Mouse (Mus musculus): ENCODE measurements around the gene Adprm. TPM values are rescaled to one million over a fixed set of nuclear protein-coding genes. Genes with fewer than 3 reads are reported as not detected.
A peak's percentile ranks its signal among the peaks of the same experiment; 100 is the strongest.

Adprm gene
- total RNA-seq (2012; rRNA removed) (31.2 and 36.4 TPM in 2 replicates), total RNA-seq (2014; rRNA removed) (51.0 and 53.8 TPM in 2 replicates), polyA plus RNA-seq (2012; ENCODE audit: insufficient read length, low read depth) (43.4 and 56.7 TPM in 2 replicates)

GRCm38 (mm10) chr11:67052321-67052952 is at the start of gene Adprm, which contains the start of gene Sco1:
TSS of gene Adprm (minus strand) at chr11:67052594.
TSS of gene Sco1 (plus strand) at chr11:67052670.
- peaks cover 36% of the 10 kb centered on the region for H3K79me2 ChIP-seq (replicated peaks; ENCODE audit: control insufficient read depth, extremely low read depth, insufficient read depth, poor library complexity, severe bottlenecking)
- TF ChIP-seq EP300 (IDR thresholded peaks at IDR 0.05; ENCODE audit: low read length) (no peak), HCFC1 (IDR thresholded peaks at IDR 0.05; ENCODE audit: low read depth, low read length) (peak; percentile 92), ETS1 (conservative IDR thresholded peaks at IDR 0.05; ENCODE audit: low read depth, low read length) (peak; percentile 26; the same call in 1 of the 2 replicates), ZMIZ1 (IDR thresholded peaks at IDR 0.05; ENCODE audit: low read depth, low read length) (peak; percentile 95), PAX5 (IDR thresholded peaks at IDR 0.05; ENCODE audit: low read length) (no peak), POLR2A (IDR thresholded peaks at IDR 0.05; ENCODE audit: low read depth, low read length) (peak; percentile 96), USF2 (conservative IDR thresholded peaks at IDR 0.05; ENCODE audit: low read depth, low read length) (no peak), MEF2A (IDR thresholded peaks at IDR 0.05; ENCODE audit: borderline replicate concordance, low read depth, low read length) (peak; percentile 56; the same call in 1 of the 2 replicates), ELF1 (IDR thresholded peaks at IDR 0.05; ENCODE audit: low read depth, low read length) (peak; percentile 95), MAX (IDR thresholded peaks at IDR 0.05; ENCODE audit: low read length) (peak; percentile 88), MAZ (IDR thresholded peaks at IDR 0.05; ENCODE audit: low read depth, low read length) (no peak), UBTF (IDR thresholded peaks at IDR 0.05; ENCODE audit: low read depth, low read length) (peak; percentile 85), TBP (conservative IDR thresholded peaks at IDR 0.05; ENCODE audit: low read depth, low read length) (peak; percentile 54; the same call in 1 of the 2 replicates), BHLHE40 (IDR thresholded peaks at IDR 0.05; ENCODE audit: low read depth, low read length) (no peak), NELFE (IDR thresholded peaks at IDR 0.05; ENCODE audit: low read depth, low read length) (peak; percentile 96), POLR2AphosphoS2 (IDR thresholded peaks at IDR 0.05; ENCODE audit: low read depth, low read length) (peak; percentile 83; the same call in 1 of the 2 replicates), TCF12 (IDR thresholded peaks at IDR 0.05; ENCODE audit: low read depth, low read length) (peak; percentile 93), MAFK (IDR thresholded peaks at IDR 0.05; ENCODE audit: insufficient replicate concordance, low read length) (no peak), CTCF (conservative IDR thresholded peaks at IDR 0.05 in 1 of 2, IDR thresholded peaks at IDR 0.05 in 1 of 2; ENCODE audit: low read depth in 2 of 2, low read length in 2 of 2) (0 out of 4 replicates have a peak, but pooled peaks of 1 of the 2 experiments have one; percentile 24), SIN3A (IDR thresholded peaks at IDR 0.05; ENCODE audit: low read length) (peak; percentile 98), GABPA (IDR thresholded peaks at IDR 0.05; ENCODE audit: insufficient replicate concordance, low read depth, low read length) (peak; percentile 52; the same call in 1 of the 2 replicates), USF1 (IDR thresholded peaks at IDR 0.05; ENCODE audit: low read depth, low read length) (no peak), MYC (IDR thresholded peaks at IDR 0.05; ENCODE audit: low read depth, low read length) (peak; percentile 80), CHD2 (IDR thresholded peaks at IDR 0.05; ENCODE audit: low read length) (no peak), KAT2A (IDR thresholded peaks at IDR 0.05; ENCODE audit: insufficient replicate concordance, low read length) (peak; percentile 84; the same call in 1 of the 2 replicates), ZKSCAN1 (IDR thresholded peaks at IDR 0.05; ENCODE audit: borderline replicate concordance, low read depth, low read length) (no peak), E2F4 (IDR thresholded peaks at IDR 0.05; ENCODE audit: insufficient replicate concordance, low read depth, low read length) (no peak), JUN (IDR thresholded peaks at IDR 0.05; ENCODE audit: insufficient read depth, low read depth, low read length) (no peak), IRF4 (IDR thresholded peaks at IDR 0.05; ENCODE audit: low read depth, low read length) (peak; percentile 57; the same call in 1 of the 2 replicates), ZC3H11A (IDR thresholded peaks at IDR 0.05; ENCODE audit: low read depth, low read length) (no peak), JUND (conservative IDR thresholded peaks at IDR 0.05; ENCODE audit: low read depth, low read length) (no peak), SMC3 (IDR thresholded peaks at IDR 0.05; ENCODE audit: low read depth, low read length) (no peak), MXI1 (IDR thresholded peaks at IDR 0.05; ENCODE audit: low read depth, low read length) (peak; percentile 99), NRF1 (IDR thresholded peaks at IDR 0.05; ENCODE audit: low read depth, low read length) (0 out of 2 replicates have a peak, but pooled peaks have one; percentile 19), RAD21 (IDR thresholded peaks at IDR 0.05; ENCODE audit: low read depth, low read length) (no peak), ZNF384 (IDR thresholded peaks at IDR 0.05; ENCODE audit: low read depth, low read length) (no peak), CHD1 (IDR thresholded peaks at IDR 0.05; ENCODE audit: low read depth, low read length) (no peak), RCOR1 (conservative IDR thresholded peaks at IDR 0.05; ENCODE audit: low read depth, low read length) (no peak; the same call in 1 of the 2 replicates)
- peaks cover 5 to 63% of the 10 kb centered on the region in 2 experiments for H3K4me1 ChIP-seq (ENCODE audit: control insufficient read depth in 1 of 2, insufficient read depth in 2 of 2)
- H3K4me3 ChIP-seq (replicated peaks in 1 of 3; ENCODE audit: low read depth in 2 of 3, low read length in 2 of 3, poor library complexity in 1 of 3), result peak within 1 kb of the TSS; percentile 84 to 97 (median 91)
- H3K4me2 ChIP-seq (ENCODE audit: insufficient read depth, low read depth, poor library complexity, severe bottlenecking), result peak within 1 kb of the TSS; percentile 99
- peak within 1 kb of the TSS; percentile 69 for H3K9ac ChIP-seq (ENCODE audit: insufficient read depth, low read depth)
- DNase-seq (ENCODE audit: extremely low read depth), result peak; percentile 91
- 0 out of 2 replicates have a peak within 1 kb of the TSS, but pooled peaks have one; percentile 6 for H3K27ac ChIP-seq (ENCODE audit: insufficient read depth, low read depth)
- peaks cover 22 to 53% of the 10 kb centered on the region in 2 experiments for H3K36me3 ChIP-seq (replicated peaks in 1 of 2; ENCODE audit: control insufficient read depth in 1 of 2, insufficient read depth in 1 of 2, low read length in 1 of 2)
- in situ Hi-C loops (cut with MboI; ENCODE audit: low pct_ligation_motif_present, low pct_unique_long_range_greater_than_20kb, low sequenced_read_pairs), result no loop called here
- H3K9me3 ChIP-seq (replicated peaks; ENCODE audit: low read length), result no peaks in the 10 kb centered on the region
- dilution Hi-C loops (cut with MboI; ENCODE audit: extremely low pct_ligation_motif_present, extremely low pct_unique_long_range_greater_than_20kb, low sequenced_read_pairs), result no loop called here
- H3K27me3 ChIP-seq (replicated peaks), result no peaks in the 10 kb centered on the region

Data from CH12.LX (cell line).